Mouse (Mus musculus): ENCODE measurements around the gene Gm49403. TPM values are rescaled to one million over a fixed set of nuclear protein-coding genes. Genes with fewer than 3 reads are reported as not detected.
"Not testable (repeated sequence)": the region's sequence is repeated elsewhere in the genome, so short reads cannot be mapped to it uniquely, and the experiment has no call there.

Gm49403 gene
- polyA plus RNA-seq (2015; fragmentation: Nextera tagmentation; extraction: Ambion mirVana): not detected in 2 replicates

GRCm38 (mm10) chr19:8883616-8884015 lies at the start of gene Gm49403, which contains the start of gene Lbhd1:
Gm49403 (plus strand) TSS chr19:8883930.
Lbhd1 (plus strand) TSS chr19:8883732.
- H3K27ac ChIP-seq (replicated peaks): no peak within 1 kb of the TSS
- no peaks in the 10 kb centered on the region for H3K27me3 ChIP-seq
- ATAC-seq (ENCODE audit: insufficient number of reproducible peaks, low FRiP score, low TSS enrichment, low read depth): no peak
- WGBS: 74% methylated on average over 3 of the region's 3 CpGs
- H3K9ac ChIP-seq: no peak within 1 kb of the TSS
- H3K4me2 ChIP-seq (replicated peaks): no peak within 1 kb of the TSS
- no peaks in the 10 kb centered on the region for H3K36me3 ChIP-seq
- no peaks in the 10 kb centered on the region for H3K9me3 ChIP-seq (replicated peaks)
- H3K4me1 ChIP-seq: peaks cover 26% of the 10 kb centered on the region
- no peak within 1 kb of the TSS for H3K4me3 ChIP-seq (replicated peaks)

GRCm38 (mm10) chr19:8836327-8836726 lies 47.4 kb upstream of the Gm49403 start:
- WGBS: 97% methylated on average over 10 of the region's 10 CpGs

GRCm38 (mm10) chr19:8837251-8837791 lies 46.4 kb upstream of the Gm49403 start, which contains the start of gene Bscl2:
Bscl2 (plus strand) TSS chr19:8837467.
- Histone ChIP-seq H3K27me3 (no peaks in the 10 kb centered on the region), H3K36me3 (peaks cover 34% of the 10 kb centered on the region), H3K4me3 (replicated peaks) (peak within 1 kb of the TSS; percentile 61), H3K4me1 (peaks cover 32% of the 10 kb centered on the region), H3K9ac (peak within 1 kb of the TSS; percentile 80), H3K9me3 (replicated peaks) (no peaks in the 10 kb centered on the region), H3K27ac (replicated peaks) (peak within 1 kb of the TSS; percentile 98), H3K4me2 (replicated peaks) (peak within 1 kb of the TSS; percentile 88)
- ATAC-seq (ENCODE audit: insufficient number of reproducible peaks, low FRiP score, low TSS enrichment, low read depth): peak; percentile 78
- under 1% methylated on average over 38 of the region's 38 CpGs for WGBS

More at GRCm38 (mm10) chr19:8836327-8836726, 47.4 kb upstream of the Gm49403 start:
- ATAC-seq (ENCODE audit: insufficient number of reproducible peaks, low FRiP score, low TSS enrichment, low read depth); H3K9ac ChIP-seq; H3K27me3 ChIP-seq; H3K4me3 ChIP-seq (replicated peaks); H3K9me3 ChIP-seq (replicated peaks); H3K4me2 ChIP-seq (replicated peaks): not testable (repeated sequence)
- H3K36me3 ChIP-seq: peaks cover 43% of the 10 kb centered on the region
- peaks cover 32% of the 10 kb centered on the region for H3K4me1 ChIP-seq
- peak overlapping the region; percentile 98; the same call in 1 of the 2 replicates for H3K27ac ChIP-seq (replicated peaks)

GRCm38 (mm10) chr19:8838041-8838730 lies 45.5 kb upstream of the Gm49403 start:
- no peaks in the 10 kb centered on the region for H3K9me3 ChIP-seq (replicated peaks)
- peaks cover 32% of the 10 kb centered on the region for H3K4me1 ChIP-seq
- 19% methylated on average over 15 of the region's 15 CpGs for WGBS
- peak overlapping the region; percentile 88 for H3K4me2 ChIP-seq (replicated peaks)
- H3K27ac ChIP-seq (replicated peaks): peak overlapping the region; percentile 98
- peak overlapping the region; percentile 61 for H3K4me3 ChIP-seq (replicated peaks)
- no peaks in the 10 kb centered on the region for H3K27me3 ChIP-seq
- H3K9ac ChIP-seq: peak overlapping the region; percentile 80
- no peak for ATAC-seq (ENCODE audit: insufficient number of reproducible peaks, low FRiP score, low TSS enrichment, low read depth)
- peaks cover 25% of the 10 kb centered on the region for H3K36me3 ChIP-seq

GRCm38 (mm10) chr19:8839103-8839907 lies 44.4 kb upstream of the Gm49403 start, which contains the start of gene Gng3:
Gng3 (minus strand) TSS chr19:8839194.
- 55% methylated on average over 11 of the region's 11 CpGs for WGBS
- Histone ChIP-seq H3K36me3 (peaks cover 14% of the 10 kb centered on the region), H3K9ac (peak within 1 kb of the TSS; percentile 80), H3K27ac (replicated peaks) (peak within 1 kb of the TSS; percentile 98), H3K4me3 (replicated peaks) (peak within 1 kb of the TSS; percentile 61), H3K9me3 (replicated peaks) (no peaks in the 10 kb centered on the region), H3K27me3 (no peaks in the 10 kb centered on the region), H3K4me1 (peaks cover 32% of the 10 kb centered on the region), H3K4me2 (replicated peaks) (peak within 1 kb of the TSS; percentile 88)
- ATAC-seq (ENCODE audit: insufficient number of reproducible peaks, low FRiP score, low TSS enrichment, low read depth): no peak

- ATAC-seq (ENCODE audit: insufficient number of reproducible peaks, low FRiP score, low TSS enrichment, low read depth): peak; percentile 56
- Histone ChIP-seq H3K27me3 (no peaks in the 10 kb centered on the region), H3K9me3 (replicated peaks) (no peaks in the 10 kb centered on the region), H3K4me2 (replicated peaks) (peak overlapping the region; percentile 73), H3K4me3 (replicated peaks) (peak overlapping the region; percentile 45), H3K27ac (replicated peaks) (no peak overlapping the region), H3K4me1 (peaks cover 32% of the 10 kb centered on the region), H3K36me3 (peaks cover 6% of the 10 kb centered on the region), H3K9ac (peak overlapping the region; percentile 54)
- WGBS: 24% methylated on average over 29 of the region's 29 CpGs
Measured at GRCm38 (mm10) chr19:8839908-8840791, 43.6 kb upstream of the Gm49403 start.

- Histone ChIP-seq H3K4me3 (replicated peaks) (peak overlapping the region; percentile 45), H3K9ac (peak overlapping the region; percentile 54), H3K4me1 (peaks cover 32% of the 10 kb centered on the region), H3K36me3 (peaks cover 4% of the 10 kb centered on the region), H3K9me3 (replicated peaks) (no peaks in the 10 kb centered on the region), H3K4me2 (replicated peaks) (peak overlapping the region; percentile 73), H3K27ac (replicated peaks) (no peak overlapping the region), H3K27me3 (no peaks in the 10 kb centered on the region)
- no peak for ATAC-seq (ENCODE audit: insufficient number of reproducible peaks, low FRiP score, low TSS enrichment, low read depth)
- WGBS: 93% methylated on average over 7 of the region's 7 CpGs
Measured at GRCm38 (mm10) chr19:8841012-8841411, 42.7 kb upstream of the Gm49403 start.

- no peak overlapping the region for H3K9ac ChIP-seq
- no peaks in the 10 kb centered on the region for H3K9me3 ChIP-seq (replicated peaks)
- no peak overlapping the region for H3K27ac ChIP-seq (replicated peaks)
- H3K4me2 ChIP-seq (replicated peaks): no peak overlapping the region
- ATAC-seq (ENCODE audit: insufficient number of reproducible peaks, low FRiP score, low TSS enrichment, low read depth): no peak
- peaks cover 31% of the 10 kb centered on the region for H3K4me1 ChIP-seq
- H3K27me3 ChIP-seq: no peaks in the 10 kb centered on the region
- H3K36me3 ChIP-seq: peaks cover 23% of the 10 kb centered on the region
- WGBS: 83% methylated on average over 6 of the region's 6 CpGs
- H3K4me3 ChIP-seq (replicated peaks): no peak overlapping the region
Measured at GRCm38 (mm10) chr19:8842961-8843360, 40.8 kb upstream of the Gm49403 start.

- ATAC-seq (ENCODE audit: insufficient number of reproducible peaks, low FRiP score, low TSS enrichment, low read depth): no peak
- H3K36me3 ChIP-seq: peaks cover 28% of the 10 kb centered on the region
- WGBS: 48% methylated on average over 5 of the region's 5 CpGs
- no peak overlapping the region for H3K4me2 ChIP-seq (replicated peaks)
- H3K4me1 ChIP-seq: peaks cover 16% of the 10 kb centered on the region
- no peaks in the 10 kb centered on the region for H3K9me3 ChIP-seq (replicated peaks)
- no peak overlapping the region for H3K9ac ChIP-seq
- peak overlapping the region; percentile 56; the same call in 1 of the 2 replicates for H3K27ac ChIP-seq (replicated peaks)
- H3K27me3 ChIP-seq: no peaks in the 10 kb centered on the region
- H3K4me3 ChIP-seq (replicated peaks): no peak overlapping the region
Measured at GRCm38 (mm10) chr19:8844371-8845129, 39.2 kb upstream of the Gm49403 start.

- peaks cover 11% of the 10 kb centered on the region for H3K4me1 ChIP-seq
- H3K27ac ChIP-seq (replicated peaks): no peak overlapping the region
- ATAC-seq (ENCODE audit: insufficient number of reproducible peaks, low FRiP score, low TSS enrichment, low read depth): no peak
- no peaks in the 10 kb centered on the region for H3K9me3 ChIP-seq (replicated peaks)
- no peak overlapping the region for H3K4me2 ChIP-seq (replicated peaks)
- H3K36me3 ChIP-seq: peaks cover 28% of the 10 kb centered on the region
- no peaks in the 10 kb centered on the region for H3K27me3 ChIP-seq
- H3K4me3 ChIP-seq (replicated peaks): no peak overlapping the region
- no peak overlapping the region for H3K9ac ChIP-seq
- 70% methylated on average over 5 of the region's 5 CpGs for WGBS
Measured at GRCm38 (mm10) chr19:8848356-8848755, 35.4 kb upstream of the Gm49403 start.

Measured in embryonic facial prominence, embryonic 15.5 days (tissue).